Mouse (Mus musculus) c-Kit-positive CD71-negative TER-119-negative erythroid progenitor cells, embryonic 14.5 days (primary cell): ENCODE results near the gene Ankrd17.
A peak's percentile ranks its signal among the peaks of the same experiment; 100 is the strongest.

Experiments
- DNase-seq: peaks from one replicate; pipeline ENCODE4 v3.0.0-alpha.2; 2013; ENCODE audit warnings: low read depth

The Ankrd17 gene

GRCm38 (mm10) chr5:90217791-90218190 is 148.6 kb downstream of the Ankrd17 start:
- no peak for DNase-seq

- DNase-seq, result no peak
These were observed 149.2 kb downstream of the Ankrd17 start for GRCm38 (mm10) chr5:90217226-90217625.

DNA sequence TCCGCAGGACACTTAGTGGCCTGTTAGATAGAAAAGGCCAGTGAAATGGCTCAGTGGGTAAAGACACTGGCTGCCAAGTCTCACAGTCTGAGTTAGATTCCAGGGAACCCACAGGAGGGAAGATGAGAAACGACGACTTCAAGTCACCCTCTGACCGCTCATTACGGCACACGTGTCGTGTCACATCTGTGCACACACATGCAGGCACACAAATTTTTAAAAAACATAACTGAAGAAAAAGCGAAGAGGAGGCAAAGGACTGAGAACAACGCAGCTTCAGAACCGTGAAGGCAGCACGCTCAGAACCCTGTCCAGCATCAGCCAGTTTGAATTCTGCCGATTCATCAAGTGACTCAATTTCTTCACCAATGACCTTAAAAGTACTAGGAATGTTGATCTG is 153.0 kb downstream of the Ankrd17 start:
- no peak for DNase-seq

DNA sequence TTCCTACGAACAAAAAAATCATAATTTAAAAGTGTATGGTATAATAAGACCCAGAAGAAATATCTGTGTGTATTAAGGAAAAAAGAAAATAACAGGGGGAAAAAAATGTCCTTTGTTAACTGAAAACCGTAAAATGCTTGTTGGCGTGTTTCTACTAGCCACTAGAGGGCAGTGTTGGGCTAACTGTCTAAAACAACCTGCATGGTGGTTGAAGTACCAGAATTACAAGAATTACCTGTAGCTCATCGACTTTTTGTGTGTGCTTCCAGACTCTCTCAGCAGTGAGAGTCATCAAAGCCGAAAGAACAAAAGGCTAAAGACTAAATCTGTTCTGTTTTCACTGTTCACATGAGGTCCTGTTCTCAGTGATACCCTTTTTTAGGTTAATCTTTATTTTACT is 163.2 kb downstream of the Ankrd17 start:
- DNase-seq, result peak; percentile 48

DNA sequence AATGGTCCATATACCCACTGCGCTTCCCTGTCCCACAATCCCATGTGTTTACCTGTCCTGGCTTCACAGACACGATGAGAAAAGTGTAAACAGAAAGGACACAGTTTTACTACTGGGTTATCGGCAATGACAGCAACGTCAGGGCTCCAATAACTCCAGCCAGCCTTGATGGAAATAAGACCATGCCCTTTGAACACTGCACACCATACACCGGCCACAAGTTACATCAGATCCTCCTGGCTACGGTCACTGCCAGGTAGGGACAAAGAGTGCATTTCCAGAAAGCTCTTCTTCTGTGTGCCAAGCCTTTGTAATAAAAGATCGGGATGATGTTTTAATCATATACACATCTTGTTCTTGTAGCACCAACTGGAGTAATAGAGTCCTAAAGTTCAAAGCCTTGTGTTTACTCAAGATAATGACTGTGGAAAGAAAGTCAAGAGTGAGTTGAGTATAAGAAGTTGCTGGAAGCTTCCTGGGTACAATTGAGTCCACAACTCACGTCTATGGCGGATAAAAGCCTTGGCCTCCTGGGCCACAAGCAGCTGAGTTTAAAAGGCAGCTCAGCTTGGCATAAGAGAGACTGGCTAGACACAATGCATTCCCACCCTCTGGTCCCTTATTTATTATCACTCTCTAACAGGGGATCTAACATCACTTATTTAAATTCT is 163.8 kb downstream of the Ankrd17 start:
- no peak for DNase-seq

DNA sequence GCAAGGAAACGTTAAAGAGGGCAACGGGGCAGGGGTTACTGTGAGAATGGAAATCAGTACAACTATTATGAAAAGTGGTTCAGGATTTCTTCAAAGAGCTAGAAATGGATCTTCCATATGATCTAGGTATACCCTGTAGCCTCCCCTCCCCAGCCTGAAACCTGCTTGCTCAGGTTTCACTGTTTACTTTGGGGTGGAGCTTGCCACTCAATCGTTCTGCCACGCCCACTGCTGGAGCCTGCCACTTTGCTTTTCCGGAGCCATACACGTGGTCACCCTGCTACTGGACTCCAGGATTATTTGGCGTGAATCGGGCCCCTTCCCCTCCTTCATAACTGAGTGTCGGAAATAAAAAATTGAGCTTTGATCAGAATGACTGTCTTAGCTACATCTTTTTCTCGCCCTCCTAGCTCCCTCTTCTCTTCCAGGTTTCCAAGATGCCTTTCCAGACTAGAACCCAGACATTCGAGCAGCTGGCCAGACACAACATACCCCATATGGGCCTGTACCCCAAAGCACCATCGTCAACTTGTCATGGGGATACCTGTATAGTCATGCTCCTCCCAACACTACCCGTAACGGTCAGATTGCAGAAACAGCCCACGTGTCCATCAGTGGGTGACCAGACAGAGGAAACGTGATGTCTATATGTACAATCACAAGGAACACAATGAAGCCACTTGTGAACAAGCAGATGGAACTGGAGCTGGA is 166.3 kb downstream of the Ankrd17 start:
- no peak for DNase-seq

DNA sequence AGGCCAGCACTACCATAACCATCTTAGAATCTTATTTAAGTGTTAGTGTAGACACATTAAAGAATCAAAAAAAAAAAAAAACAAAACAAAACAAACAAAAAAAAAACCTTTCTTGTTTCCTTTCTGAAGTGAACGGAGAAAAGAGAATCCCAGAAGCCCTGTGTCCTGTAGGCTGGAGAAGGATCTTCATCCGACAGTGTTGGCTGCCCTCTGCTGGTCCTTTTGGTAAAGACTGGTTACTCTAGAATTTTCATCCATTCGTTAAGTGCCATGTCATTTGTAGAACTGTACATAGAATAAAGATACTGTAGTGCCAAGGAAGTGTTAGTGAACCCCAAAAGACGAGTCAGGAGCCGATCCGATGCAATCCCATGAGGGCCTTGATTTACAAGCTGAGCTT is 171.5 kb downstream of the Ankrd17 start:
- DNase-seq, result peak; percentile 29

- no peak for DNase-seq
These were observed 183.6 kb downstream of the Ankrd17 start for GRCm38 (mm10) chr5:90182782-90183181.

DNA sequence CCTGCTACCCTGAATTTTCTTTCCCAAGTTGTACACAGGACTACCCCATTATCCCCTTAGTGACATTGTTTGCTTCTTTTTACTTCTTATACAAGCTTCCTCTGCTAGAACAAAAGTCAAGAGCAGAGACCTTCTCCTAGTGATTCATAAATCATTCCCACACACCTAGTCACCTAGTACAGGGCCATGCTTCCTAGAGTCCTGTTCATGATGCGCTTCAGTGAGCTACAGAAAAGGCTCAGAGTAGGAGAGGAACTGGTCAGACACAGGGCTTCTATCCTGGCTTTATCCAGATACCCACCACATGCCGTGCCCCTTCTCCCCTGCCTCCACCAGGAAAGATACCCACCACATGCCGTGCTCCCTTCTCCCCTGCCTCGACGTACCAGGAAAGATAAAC is 187.3 kb downstream of the Ankrd17 start:
- no peak for DNase-seq

DNA sequence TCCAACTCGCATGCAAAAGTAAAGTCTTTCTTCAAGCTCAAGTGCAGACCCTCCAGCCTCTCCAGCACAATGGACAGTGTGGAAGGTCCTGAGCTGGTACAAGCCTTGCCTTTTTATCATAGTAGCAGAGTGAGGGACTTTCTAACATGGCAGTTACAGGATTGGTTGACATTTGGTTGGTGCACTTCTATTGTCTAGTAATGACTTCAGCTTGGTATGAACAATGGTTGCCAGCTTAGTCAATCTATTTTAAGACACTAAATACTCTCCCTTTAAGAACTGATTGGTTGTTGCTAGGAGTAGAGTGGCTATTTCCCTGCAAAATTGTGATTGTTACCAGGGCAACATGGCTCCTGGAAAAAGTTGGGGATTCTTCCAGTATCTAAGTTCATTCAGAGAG is 188.3 kb downstream of the Ankrd17 start:
- no peak for DNase-seq
